Mouse (Mus musculus): ENCODE results near the gene Pacrg. TPM values are rescaled to one million over a fixed set of nuclear protein-coding genes. Genes with fewer than 3 reads are reported as not detected.

Pacrg gene
- total and polyA plus RNA-seq, 3 experiments = not detected

DNA sequence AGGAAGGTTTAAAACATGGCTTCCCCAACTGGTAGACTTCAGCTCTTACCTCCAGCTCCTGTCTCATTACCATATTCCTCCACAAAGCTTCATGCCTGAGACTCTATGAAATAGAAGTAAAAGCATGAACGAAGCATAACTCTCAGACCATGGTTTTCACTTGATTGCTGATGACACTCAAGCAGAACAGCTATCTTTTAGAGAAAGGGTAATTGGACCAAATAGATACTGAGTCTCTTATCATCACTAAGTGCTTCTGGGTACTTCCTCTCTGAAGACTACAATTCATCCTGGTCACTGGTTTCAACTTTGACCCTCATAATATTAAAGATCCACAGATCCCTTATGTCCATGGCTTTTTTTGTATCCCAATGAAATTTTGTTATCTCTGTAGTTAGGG, 42.1 kb upstream of the Pacrg start:
- H3K4me1 ChIP-seq (ENCODE audit: control insufficient read depth in 1 of 2, insufficient read depth in 2 of 2, low read length in 2 of 2) = peaks cover 0 to 6% of the 10 kb centered on the region in 2 experiments
- H3K36me3 ChIP-seq (ENCODE audit: control insufficient read depth in 1 of 2, insufficient read depth in 2 of 2, low read length in 2 of 2) = peaks cover 0 to 13% of the 10 kb centered on the region in 2 experiments; a peak in 2 of 4 replicates
- DNase-seq (ENCODE audit: low read depth, low spot score) = peak; percentile 21
- no peak overlapping the region for H3K9ac ChIP-seq (ENCODE audit: control insufficient read depth, low read depth, low read length, poor library complexity, severe bottlenecking)
- TF ChIP-seq RCOR1 (IDR thresholded peaks at IDR 0.05; ENCODE audit: low read depth, low read length) (peak; percentile 53), EP300 (IDR thresholded peaks at IDR 0.05; ENCODE audit: low read depth in 1 of 2, low read length in 2 of 2) (peak; percentile 60 to 69; a peak in 3 of 4 replicates), CTCF (IDR thresholded peaks at IDR 0.05 in 2 of 3, conservative IDR thresholded peaks at IDR 0.05 in 1 of 3; ENCODE audit: control insufficient read depth in 1 of 3, insufficient read depth in 1 of 3, low read depth in 2 of 3, low read length in 3 of 3, poor library complexity in 1 of 3, severe bottlenecking in 1 of 3) (no peak), NELFE (IDR thresholded peaks at IDR 0.05; ENCODE audit: low read depth, low read length) (no peak), USF1 (IDR thresholded peaks at IDR 0.05; ENCODE audit: low read depth, low read length) (no peak), TCF12 (IDR thresholded peaks at IDR 0.05; ENCODE audit: low read depth, low read length) (peak; percentile 52; the same call in 1 of the 2 replicates), ELF1 (IDR thresholded peaks at IDR 0.05; ENCODE audit: low read depth, low read length) (no peak), MAZ (IDR thresholded peaks at IDR 0.05; ENCODE audit: low read depth, low read length) (no peak), NRF1 (IDR thresholded peaks at IDR 0.05; ENCODE audit: insufficient read depth, low read depth, low read length, poor library complexity, severe bottlenecking) (no peak), MEF2A (IDR thresholded peaks at IDR 0.05; ENCODE audit: extremely low read depth, insufficient replicate concordance, low read depth, low read length, poor library complexity, severe bottlenecking) (no peak), GATA1 (IDR thresholded peaks at IDR 0.05; ENCODE audit: low read depth, low read length) (peak; percentile 72)
- no peaks in the 10 kb centered on the region for H3K79me2 ChIP-seq (ENCODE audit: control insufficient read depth, insufficient read depth, low read length, poor library complexity)
- H3K9me3 ChIP-seq (replicated peaks; ENCODE audit: insufficient read depth, low read length) = no peaks in the 10 kb centered on the region
- H3K4me3 ChIP-seq (ENCODE audit: control insufficient read depth in 1 of 2, insufficient read depth in 1 of 2, low read depth in 2 of 2, low read length in 2 of 2) = no peak overlapping the region
- H3K27ac ChIP-seq (ENCODE audit: control insufficient read depth, low read depth, low read length) = no peak overlapping the region
- H3K27me3 ChIP-seq (ENCODE audit: control insufficient read depth in 1 of 2, insufficient read depth in 2 of 2, low read length in 2 of 2) = no peaks in the 10 kb centered on the region

DNA sequence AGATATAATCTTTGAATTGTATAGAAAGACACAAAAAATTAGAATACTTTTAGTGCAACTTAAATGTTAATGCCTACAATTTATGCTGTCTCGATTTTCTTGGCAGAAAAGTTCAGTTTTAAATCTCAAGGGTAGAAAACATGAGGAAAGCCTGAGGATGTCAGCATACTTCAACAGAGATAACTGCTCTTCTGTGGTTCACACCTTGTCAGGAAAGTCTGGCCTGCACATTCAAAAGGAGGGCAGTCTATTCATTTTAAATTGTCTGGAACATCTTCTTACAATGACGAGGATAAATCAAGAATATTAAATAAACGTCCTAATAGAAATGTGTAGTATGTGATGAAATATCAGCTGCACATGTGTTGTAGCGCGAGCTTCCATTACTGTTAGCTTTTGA, 38.9 kb upstream of the Pacrg start:
- no peak for DNase-seq (ENCODE audit: low read depth, low spot score)
- Histone ChIP-seq H3K36me3 (ENCODE audit: control insufficient read depth in 1 of 2, insufficient read depth in 2 of 2, low read length in 2 of 2) (peaks cover 0 to 21% of the 10 kb centered on the region in 2 experiments; a peak in 2 of 4 replicates), H3K9ac (ENCODE audit: control insufficient read depth, low read depth, low read length, poor library complexity, severe bottlenecking) (no peak overlapping the region), H3K9me3 (replicated peaks; ENCODE audit: insufficient read depth, low read length) (no peaks in the 10 kb centered on the region), H3K4me3 (ENCODE audit: control insufficient read depth in 1 of 2, insufficient read depth in 1 of 2, low read depth in 2 of 2, low read length in 2 of 2) (no peak overlapping the region), H3K27ac (ENCODE audit: control insufficient read depth, low read depth, low read length) (no peak overlapping the region), H3K79me2 (ENCODE audit: control insufficient read depth, insufficient read depth, low read length, poor library complexity) (no peaks in the 10 kb centered on the region), H3K27me3 (ENCODE audit: control insufficient read depth in 1 of 2, insufficient read depth in 2 of 2, low read length in 2 of 2) (no peaks in the 10 kb centered on the region), H3K4me1 (ENCODE audit: control insufficient read depth in 1 of 2, insufficient read depth in 2 of 2, low read length in 2 of 2) (peaks cover under 1 to 8% of the 10 kb centered on the region in 2 experiments)
- TF ChIP-seq MAZ (IDR thresholded peaks at IDR 0.05; ENCODE audit: low read depth, low read length) = no peak
- TF ChIP-seq TBP (IDR thresholded peaks at IDR 0.05; ENCODE audit: low read depth, low read length) = no peak
- no peak for TF ChIP-seq ZMIZ1 (IDR thresholded peaks at IDR 0.05; ENCODE audit: low read depth, low read length)
- TF ChIP-seq UBTF (IDR thresholded peaks at IDR 0.05; ENCODE audit: borderline replicate concordance, insufficient read depth, low read depth, low read length) = no peak
- no peak for TF ChIP-seq NELFE (IDR thresholded peaks at IDR 0.05; ENCODE audit: low read depth, low read length)
- TF ChIP-seq BHLHE40 (IDR thresholded peaks at IDR 0.05; ENCODE audit: borderline replicate concordance, low read depth, low read length) = no peak
- TF ChIP-seq SIN3A (IDR thresholded peaks at IDR 0.05; ENCODE audit: low read length) = no peak
- TF ChIP-seq MYB (IDR thresholded peaks at IDR 0.05; ENCODE audit: low read depth, low read length) = no peak
- TF ChIP-seq GATA1 (IDR thresholded peaks at IDR 0.05; ENCODE audit: low read depth, low read length) = no peak
- TF ChIP-seq E2F4 (IDR thresholded peaks at IDR 0.05; ENCODE audit: borderline replicate concordance, low read depth, low read length) = no peak
- no peak for TF ChIP-seq SMC3 (IDR thresholded peaks at IDR 0.05; ENCODE audit: low read depth, low read length)
- TF ChIP-seq POLR2A (IDR thresholded peaks at IDR 0.05; ENCODE audit: control insufficient read depth in 1 of 2, insufficient read depth in 1 of 2, low read depth in 1 of 2, low read length in 2 of 2, poor library complexity in 1 of 2) = no peak
- no peak for TF ChIP-seq CHD1 (IDR thresholded peaks at IDR 0.05; ENCODE audit: low read depth, low read length)
- no peak for TF ChIP-seq MAFK (IDR thresholded peaks at IDR 0.05; ENCODE audit: borderline replicate concordance, low read depth, low read length)

All from MEL (cell line).